Mouse (Mus musculus) testis, adult 2 months (tissue): ENCODE data around the gene Tmem38a.

Experiments
- CTCF ChIP-seq: fragments of 200-500 bp; IDR thresholded peaks from 2 replicates; pipeline ENCODE4 v1.5.1; 2012; ENCODE audit warnings: low read depth, mild to moderate bottlenecking, inconsistent platforms, low read length, moderate library complexity; ENCODE audit not compliant: control insufficient read depth, insufficient read depth, insufficient replicate concordance
- POLR2A ChIP-seq: fragments of 200-500 bp; IDR thresholded peaks from 2 replicates; pipeline ENCODE4 v1.6.1; 2012; ENCODE audit warnings: low read depth, mild to moderate bottlenecking, inconsistent platforms, low read length, moderate library complexity; ENCODE audit not compliant: control insufficient read depth

GRCm38 (mm10) chr8:72539234-72539633 lies 32.6 kb upstream of the Tmem38a start:
- no peak for TF ChIP-seq CTCF
- no peak for TF ChIP-seq POLR2A
